Mouse (Mus musculus): Measurements from ENCODE around the gene Ak4. TPM values are rescaled to one million over a fixed set of nuclear protein-coding genes. Genes with fewer than 3 reads are reported as not detected.

Gene Ak4
- polyA plus RNA-seq, 1 experiment from 2014 or later: 9.2 TPM

Other genes with a start within 250 kb of the Ak4 start
- gene Jak1, start 154.0 kb upstream of the Ak4 start, polyA plus RNA-seq (2015; fragmentation: Nextera tagmentation; extraction: Ambion mirVana): 74.9 and 85.3 TPM in 2 replicates
- 62.0 and 77.1 TPM in 2 replicates for gene Dnajc6, start 77.4 kb downstream of the Ak4 start, polyA plus RNA-seq (2015; fragmentation: Nextera tagmentation; extraction: Ambion mirVana)
- gene Leprot, start 228.4 kb downstream of the Ak4 start, polyA plus RNA-seq (2015; fragmentation: Nextera tagmentation; extraction: Ambion mirVana): 108 and 111 TPM in 2 replicates

Data from midbrain, embryonic 16.5 days (tissue).